Mouse (Mus musculus) brain, embryonic 14.5 days (tissue): ENCODE measurements at regions not wholly inside any gene's neighbourhood (a gene's known extent, or its start where the extent isn't known, plus 50 kb on each side); places are given as distances from the start of the nearest gene placed in this dataset.

Experiments used
- CTCF ChIP-seq: fragments of 200-500 bp; IDR thresholded peaks from 2 replicates; pipeline ENCODE4 v1.5.1; 2012; ENCODE audit warnings: inconsistent platforms, mild to moderate bottlenecking, moderate library complexity, borderline replicate concordance; ENCODE audit not compliant: insufficient read depth, insufficient read length; ENCODE audit errors: extremely low read depth
- POLR2A ChIP-seq: fragments of 200-500 bp; IDR thresholded peaks from 2 replicates; pipeline ENCODE4 v1.6.1; 2012; ENCODE audit warnings: mild to moderate bottlenecking, inconsistent platforms, borderline replicate concordance; ENCODE audit not compliant: poor library complexity, insufficient read depth, insufficient read length, severe bottlenecking; ENCODE audit errors: extremely low read depth

- no peak for TF ChIP-seq POLR2A
- no peak for TF ChIP-seq CTCF
Observed at GRCm38 (mm10) chr12:58727547-58727946, 284.3 kb downstream of the Sec23a start.
